Mouse (Mus musculus): ENCODE measurements around the gene Lyrm4. TPM values are rescaled to one million over a fixed set of nuclear protein-coding genes. Genes with fewer than 3 reads are reported as not detected.
A peak's percentile ranks its signal among the peaks of the same experiment; 100 is the strongest.

The Lyrm4 gene
- total RNA-seq, 2 experiments from 2014 or later, result 20.8 to 21.7 TPM

- no peak for DNase-seq (ENCODE audit: extremely low spot score in 1 of 2, low spot score in 1 of 2)
Observed at GRCm38 (mm10) chr13:36108528-36108927, 8.8 kb downstream of the Lyrm4 start.

- no peak for DNase-seq (ENCODE audit: extremely low spot score in 1 of 2, low spot score in 1 of 2)
Observed at GRCm38 (mm10) chr13:36105591-36105990, 11.7 kb downstream of the Lyrm4 start.

GRCm38 (mm10) chr13:36096684-36097383, 20.5 kb downstream of the Lyrm4 start:
- no peak for DNase-seq (ENCODE audit: extremely low spot score in 1 of 2, low spot score in 1 of 2)

GRCm38 (mm10) chr13:36088168-36088567, 29.2 kb downstream of the Lyrm4 start:
- no peak for DNase-seq (ENCODE audit: extremely low spot score in 1 of 2, low spot score in 1 of 2)

- no peak for DNase-seq (ENCODE audit: extremely low spot score in 1 of 2, low spot score in 1 of 2)
Observed at GRCm38 (mm10) chr13:36087427-36087826, 29.9 kb downstream of the Lyrm4 start.

GRCm38 (mm10) chr13:36086608-36087391, 30.5 kb downstream of the Lyrm4 start:
- no peak for DNase-seq (ENCODE audit: extremely low spot score in 1 of 2, low spot score in 1 of 2)

- DNase-seq (ENCODE audit: extremely low spot score in 1 of 2, low spot score in 1 of 2), result no peak
Observed at GRCm38 (mm10) chr13:36085971-36086370, 31.4 kb downstream of the Lyrm4 start.

GRCm38 (mm10) chr13:36084701-36085100, 32.6 kb downstream of the Lyrm4 start:
- no peak for DNase-seq (ENCODE audit: extremely low spot score in 1 of 2, low spot score in 1 of 2)

GRCm38 (mm10) chr13:36081591-36081990, 35.7 kb downstream of the Lyrm4 start:
- no peak for DNase-seq (ENCODE audit: extremely low spot score in 1 of 2, low spot score in 1 of 2)

- no peak for DNase-seq (ENCODE audit: extremely low spot score in 1 of 2, low spot score in 1 of 2)
Observed at GRCm38 (mm10) chr13:36074484-36074883, 42.8 kb downstream of the Lyrm4 start.

- no peak for DNase-seq (ENCODE audit: extremely low spot score in 1 of 2, low spot score in 1 of 2)
Observed at GRCm38 (mm10) chr13:36066676-36067075, 50.6 kb downstream of the Lyrm4 start.

GRCm38 (mm10) chr13:36057489-36057888, 59.8 kb downstream of the Lyrm4 start:
- no peak for DNase-seq (ENCODE audit: extremely low spot score in 1 of 2, low spot score in 1 of 2)

GRCm38 (mm10) chr13:36056925-36057324, 60.4 kb downstream of the Lyrm4 start:
- no peak for DNase-seq (ENCODE audit: extremely low spot score in 1 of 2, low spot score in 1 of 2)

GRCm38 (mm10) chr13:36056509-36056908, 60.8 kb downstream of the Lyrm4 start:
- no peak for DNase-seq (ENCODE audit: extremely low spot score in 1 of 2, low spot score in 1 of 2)

- DNase-seq (ENCODE audit: extremely low spot score in 1 of 2, low spot score in 1 of 2), result no peak
Observed at GRCm38 (mm10) chr13:36035528-36035927, 81.8 kb downstream of the Lyrm4 start.

- DNase-seq (ENCODE audit: extremely low spot score in 1 of 2, low spot score in 1 of 2), result no peak
Observed at GRCm38 (mm10) chr13:36031959-36032358, 85.4 kb downstream of the Lyrm4 start.

- peak; percentile 33 to 91 for DNase-seq (ENCODE audit: extremely low spot score in 1 of 2, low spot score in 1 of 2)
Observed at GRCm38 (mm10) chr13:36019309-36020274, 97.7 kb downstream of the Lyrm4 start.

- no peak for DNase-seq (ENCODE audit: extremely low spot score in 1 of 2, low spot score in 1 of 2)
Observed at GRCm38 (mm10) chr13:36018017-36018416, 99.3 kb downstream of the Lyrm4 start.

- no peak for DNase-seq (ENCODE audit: extremely low spot score in 1 of 2, low spot score in 1 of 2)
Observed at GRCm38 (mm10) chr13:36015636-36016035, 101.7 kb downstream of the Lyrm4 start.

- no peak for DNase-seq (ENCODE audit: extremely low spot score in 1 of 2, low spot score in 1 of 2)
Observed at GRCm38 (mm10) chr13:36009981-36010380, 107.3 kb downstream of the Lyrm4 start.

GRCm38 (mm10) chr13:36000798-36001197, 116.5 kb downstream of the Lyrm4 start:
- DNase-seq (ENCODE audit: extremely low spot score in 1 of 2, low spot score in 1 of 2), result no peak

Data from layer of hippocampus, postnatal 25 days (tissue).